Mouse (Mus musculus): ENCODE measurements around the gene Mfsd2b.

DNA sequence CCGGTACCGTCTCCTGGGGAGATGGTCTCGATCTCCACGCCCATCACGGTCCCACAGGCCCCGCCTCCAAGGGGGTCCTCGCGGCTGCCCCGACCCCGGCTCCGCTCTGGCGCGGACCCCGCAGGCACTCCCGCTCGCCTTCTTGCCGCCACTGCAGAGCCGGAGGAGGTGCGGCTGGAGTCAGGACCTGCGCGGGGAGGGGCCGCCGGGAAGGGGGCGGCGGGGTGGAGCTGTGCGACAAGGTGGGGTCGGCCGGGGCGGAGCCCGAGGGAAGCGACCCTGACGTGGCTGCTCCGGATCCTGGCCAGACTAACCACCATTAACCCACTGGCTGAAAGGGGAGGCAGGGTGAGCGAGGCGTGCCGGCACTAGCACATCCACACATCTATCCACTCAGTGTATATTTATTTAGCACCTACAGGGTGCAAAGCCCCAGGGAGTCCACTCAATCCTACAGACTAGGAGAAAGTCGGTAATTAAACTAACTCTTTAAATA is 32.7 kb downstream of the Mfsd2b start, which contains the start of gene Fkbp1b:
- TF ChIP-seq CTCF (conservative IDR thresholded peaks at IDR 0.05; ENCODE audit: insufficient read depth, insufficient read length, low read depth, low read length) (no peak), POLR2A (IDR thresholded peaks at IDR 0.05; ENCODE audit: low read depth, low read length) (no peak)

Data from kidney, adult 2 months (tissue).